9 mouse cellular contexts compared by ENCODE assay signal in genomic region chr5:23436735-23437134, GRCm38 (mm10). TPM values are rescaled to one million over a fixed set of nuclear protein-coding genes. Genes with fewer than 3 reads are reported as not detected.
DNase-seq lines count a peak whose midpoint lies in the region; ATAC-seq and TF ChIP-seq lines count a peak whose summit lies in the region.
"Had no signal": no experiment of that assay in that cellular context is flagged by ENCODE, and none has a peak within 500 bp of the region (broad histone marks: within the 10 kb centered on the region; RNA-seq: fewer than 3 reads in every experiment).

No protein-coding gene starts in this region.

- H3K27me3 ChIP-seq in cerebellum, adult 2 months (ENCODE audit: control insufficient read depth, insufficient read depth, low read length) = no peaks in the 10 kb centered on the region
- no peaks in the 10 kb centered on the region for H3K27me3 ChIP-seq in neural tube, embryonic 11.5 days (ENCODE audit: control insufficient read depth, insufficient read depth, low read length)
- H3K27me3 ChIP-seq in liver, embryonic 12.5 days (replicated peaks) = no peaks in the 10 kb centered on the region

- peak overlapping the region; percentile 90 for H3K4me3 ChIP-seq in cerebellum, adult 2 months (replicated peaks; ENCODE audit: insufficient read depth, low read depth, low read length)
- peak overlapping the region; percentile 73 for H3K4me3 ChIP-seq in neural tube, embryonic 11.5 days (ENCODE audit: low read depth, low read length)
- H3K4me3 ChIP-seq in liver, embryonic 12.5 days = peak overlapping the region; percentile 95

- H3K27ac ChIP-seq in cerebellum, adult 2 months (ENCODE audit: insufficient read depth, low read length) = no peak overlapping the region
- peak overlapping the region; percentile 14; the same call in 1 of the 2 replicates for H3K27ac ChIP-seq in neural tube, embryonic 11.5 days (ENCODE audit: low read depth, low read length)
- H3K27ac ChIP-seq in liver, embryonic 12.5 days = no peak overlapping the region

- TF ChIP-seq POLR2A in cerebellum, adult 2 months (IDR thresholded peaks at IDR 0.05; ENCODE audit: borderline replicate concordance, insufficient read depth, low read length) = no peak

- no peaks in the 10 kb centered on the region for H3K4me1 ChIP-seq in cerebellum, adult 2 months (ENCODE audit: control insufficient read depth, insufficient read depth, low read length)
- peaks cover 11% of the 10 kb centered on the region; the same call in 1 of the 2 replicates for H3K4me1 ChIP-seq in neural tube, embryonic 11.5 days (ENCODE audit: control insufficient read depth, insufficient read depth, low read length)
- peaks cover 38% of the 10 kb centered on the region for H3K4me1 ChIP-seq in liver, embryonic 12.5 days

- H3K36me3 ChIP-seq in neural tube, embryonic 11.5 days (ENCODE audit: control insufficient read depth, insufficient read depth, low read length) = no peaks in the 10 kb centered on the region
- no peaks in the 10 kb centered on the region for H3K36me3 ChIP-seq in liver, embryonic 12.5 days

- 0% methylated on average over 2 of the region's 2 CpGs for WGBS in cerebellum, adult 2 months
- 22% methylated on average over 2 of the region's 2 CpGs for WGBS in neural tube, embryonic 11.5 days
- WGBS in liver, embryonic 12.5 days (ENCODE audit: insufficient replicate concordance) = 32% methylated on average over 2 of the region's 2 CpGs

- peak overlapping the region; percentile 82 for H3K4me2 ChIP-seq in neural tube, embryonic 11.5 days (ENCODE audit: low read depth)
- H3K4me2 ChIP-seq in liver, embryonic 12.5 days = peak overlapping the region; percentile 89

- DNase-seq in cerebellum, adult 2 months = no peak
- no peak for DNase-seq in cerebellum, postnatal 4 days (ENCODE audit: low spot score in 2 of 2)
- DNase-seq in neural tube, embryonic 11.5 days (ENCODE audit: low spot score) = no peak
- no peak for DNase-seq in neural tube, embryonic 10.5 days (ENCODE audit: extremely low spot score, low spot score)
- DNase-seq in Muller cell, postnatal 12 days (ENCODE audit: inconsistent ontology term) = no peak
- no peak for DNase-seq in layer of hippocampus, adult 8-10 months (ENCODE audit: low spot score in 2 of 2)
- no peak for DNase-seq in gastrocnemius, postnatal 10 days
- DNase-seq: adrenal gland, postnatal 36 days had no signal

- ATAC-seq in neural tube, embryonic 11.5 days (ENCODE audit: insufficient read depth, low FRiP score, low TSS enrichment) = no peak
- ATAC-seq in liver, embryonic 12.5 days = no peak

- no peak overlapping the region for H3K9ac ChIP-seq in neural tube, embryonic 11.5 days (ENCODE audit: low read length)
- H3K9ac ChIP-seq in liver, embryonic 12.5 days = peak overlapping the region; percentile 93

- TF ChIP-seq CTCF in cerebellum, adult 2 months (IDR thresholded peaks at IDR 0.05; ENCODE audit: borderline replicate concordance, insufficient read depth, low read depth, low read length) = no peak

- no peaks in the 10 kb centered on the region for H3K9me3 ChIP-seq in neural tube, embryonic 11.5 days (ENCODE audit: control insufficient read depth, low read length)
- no peaks in the 10 kb centered on the region for H3K9me3 ChIP-seq in liver, embryonic 12.5 days (replicated peaks)

RNA-seq across cellular contexts. Expression of gene Kmt2e, which starts 2.5 kb away (rescaled TPM):
- 46.6 and 56.7 TPM in 2 replicates for polyA plus RNA-seq in cerebellum, adult 2 months (2012; rRNA removed)
- 102 and 105 TPM in 2 replicates for polyA plus RNA-seq in neural tube, embryonic 11.5 days (2014; fragmentation: Nextera tagmentation; extraction: Ambion mirVana)
- polyA plus RNA-seq in liver, embryonic 12.5 days (2016; fragmentation: Nextera tagmentation; extraction: Ambion mirVana) = 45.1 and 45.4 TPM in 2 replicates
- 100 to 1,000 TPM in 1 of 4 experiments, 10 to 100 TPM in 3; 91.0 to 101 (median 96.8) TPM for total RNA-seq in layer of hippocampus, adult 8-10 months (2022)
- total RNA-seq in gastrocnemius, postnatal 10 days (2021) = 10 to 100 TPM; 33.1 to 45.6 TPM
